ENCODE assay signal across 13 mouse cellular contexts in genomic region chr12:104992838-104993237, GRCm38 (mm10). TPM values are rescaled to one million over a fixed set of nuclear protein-coding genes. Genes with fewer than 3 reads are reported as not detected.
DNase-seq lines count a peak whose midpoint lies in the region; ATAC-seq and TF ChIP-seq lines count a peak whose summit lies in the region.
"Had no signal": no experiment of that assay in that cellular context is flagged by ENCODE, and none has a peak within 500 bp of the region (broad histone marks: within the 10 kb centered on the region; RNA-seq: fewer than 3 reads in every experiment).

No protein-coding gene starts in this region.

- ATAC-seq in heart, postnatal 0 days (ENCODE audit: insufficient read depth, low read depth) = peak; percentile 37
- ATAC-seq: hindbrain, postnatal 0 days had no signal

- WGBS in heart, embryonic 10.5 days = 79% methylated on average over 8 of the region's 8 CpGs
- 54% methylated on average over 8 of the region's 8 CpGs for WGBS in heart, postnatal 0 days

- no peaks in the 10 kb centered on the region for H3K9me3 ChIP-seq in heart, embryonic 10.5 days
- no peaks in the 10 kb centered on the region for H3K9me3 ChIP-seq in heart, postnatal 0 days (replicated peaks; ENCODE audit: control insufficient read depth, low read length)
- H3K9me3 ChIP-seq: liver, embryonic 13.5 days; neural tube, embryonic 12.5 days had no signal

- peak; percentile 97 for DNase-seq in heart, adult 11 months
- DNase-seq in heart, embryonic 10.5 days (ENCODE audit: low spot score) = no peak
- DNase-seq in testis, postnatal 14 days (ENCODE audit: low spot score) = peak; percentile 57
- no peak for DNase-seq in testis, postnatal 10 days (ENCODE audit: low spot score)
- DNase-seq in heart, postnatal 0 days (ENCODE audit: low spot score) = no peak
- DNase-seq in c-Kit-positive CD71-positive TER-119-positive erythroid progenitor cells, embryonic 14.5 days (ENCODE audit: low spot score) = no peak
- no peak for DNase-seq in thymus, adult 18-20 months
- no peak for DNase-seq in left cerebral cortex, adult 9 months (ENCODE audit: low spot score in 2 of 2)
- DNase-seq: layer of hippocampus, adult 9-11 months; liver, embryonic 13.5 days had no signal

- H3K9ac ChIP-seq in heart, postnatal 0 days (replicated peaks; ENCODE audit: low read depth, low read length) = no peak overlapping the region
- H3K9ac ChIP-seq: liver, embryonic 13.5 days; neural tube, embryonic 12.5 days had no signal

- no peak for TF ChIP-seq CTCF in heart, postnatal 0 days (IDR thresholded peaks at IDR 0.05; ENCODE audit: low read depth)

- no peaks in the 10 kb centered on the region; the same call in 1 of the 2 replicates for H3K4me1 ChIP-seq in heart, embryonic 10.5 days
- H3K4me1 ChIP-seq in heart, postnatal 0 days (ENCODE audit: control insufficient read depth, insufficient read depth) = peaks cover 12% of the 10 kb centered on the region; the same call in 1 of the 2 replicates

- no peak overlapping the region for H3K4me3 ChIP-seq in heart, embryonic 10.5 days
- no peak overlapping the region for H3K4me3 ChIP-seq in heart, postnatal 0 days (ENCODE audit: low read depth, low read length)
- H3K4me3 ChIP-seq: liver, embryonic 13.5 days; neural tube, embryonic 12.5 days had no signal

- H3K36me3 ChIP-seq in heart, embryonic 10.5 days = no peaks in the 10 kb centered on the region
- no peaks in the 10 kb centered on the region for H3K36me3 ChIP-seq in heart, postnatal 0 days (replicated peaks; ENCODE audit: control insufficient read depth, insufficient read depth, low read length)
- H3K36me3 ChIP-seq: neural tube, embryonic 12.5 days had no signal

- no peak overlapping the region for H3K4me2 ChIP-seq in heart, postnatal 0 days (ENCODE audit: low read depth, low read length)
- H3K4me2 ChIP-seq: liver, embryonic 13.5 days; neural tube, embryonic 12.5 days had no signal

- TF ChIP-seq EP300 in heart, postnatal 0 days (IDR thresholded peaks at IDR 0.05; ENCODE audit: low read depth) = no peak

- no peak overlapping the region for H3K27ac ChIP-seq in heart, embryonic 10.5 days
- no peak overlapping the region; the same call in 1 of the 2 replicates for H3K27ac ChIP-seq in heart, postnatal 0 days (ENCODE audit: low read depth)
- H3K27ac ChIP-seq: hindbrain, postnatal 0 days; liver, embryonic 13.5 days; neural tube, embryonic 12.5 days had no signal

- peaks cover 33% of the 10 kb centered on the region for H3K27me3 ChIP-seq in heart, embryonic 10.5 days (ENCODE audit: insufficient read depth, poor library complexity, severe bottlenecking)
- no peaks in the 10 kb centered on the region for H3K27me3 ChIP-seq in heart, postnatal 0 days (ENCODE audit: control insufficient read depth, insufficient read depth, low read length)
- H3K27me3 ChIP-seq: CH12.LX; liver, embryonic 13.5 days; neural tube, embryonic 12.5 days had no signal

RNA-seq across cellular contexts. Expression of gene Syne3, which starts 16.8 kb away (rescaled TPM):
- polyA plus RNA-seq in heart, embryonic 10.5 days (2016; fragmentation: Nextera tagmentation; extraction: Ambion mirVana) = 0.21 and 0.41 TPM in 2 replicates
- total RNA-seq in heart, postnatal 0 days (2014; rRNA removed; ENCODE audit: low replicate concordance) = 5.0 TPM in 2 replicates
- 1.8 TPM in 2 replicates for polyA plus RNA-seq in heart, postnatal 0 days (2015; fragmentation: Nextera tagmentation; extraction: Ambion mirVana)

RNA-seq across cellular contexts. Expression of gene Glrx5, which starts 39.6 kb away (rescaled TPM):
- polyA plus RNA-seq in heart, embryonic 10.5 days (2016; fragmentation: Nextera tagmentation; extraction: Ambion mirVana) = 253 and 312 TPM in 2 replicates
- total RNA-seq in heart, postnatal 0 days (2014; rRNA removed; ENCODE audit: low replicate concordance) = 44.7 and 87.7 TPM in 2 replicates
- polyA plus RNA-seq in heart, postnatal 0 days (2015; fragmentation: Nextera tagmentation; extraction: Ambion mirVana) = 210 and 217 TPM in 2 replicates

Comparison
In these comparisons a context has a peak if more than half of its experiments do, and no peak if none do; other contexts are left out.
1. DNase-seq: peak in heart, adult 11 months (single experiment) and testis, postnatal 14 days (single experiment); none in heart, embryonic 10.5 days (single experiment), testis, postnatal 10 days (single experiment), heart, postnatal 0 days (single experiment), c-Kit-positive CD71-positive TER-119-positive erythroid progenitor cells, embryonic 14.5 days (single experiment), thymus, adult 18-20 months (0 of 2) and left cerebral cortex, adult 9 months (0 of 2).